Comparison of ENCODE assay signal across 18 mouse cellular contexts in the genomic region with DNA sequence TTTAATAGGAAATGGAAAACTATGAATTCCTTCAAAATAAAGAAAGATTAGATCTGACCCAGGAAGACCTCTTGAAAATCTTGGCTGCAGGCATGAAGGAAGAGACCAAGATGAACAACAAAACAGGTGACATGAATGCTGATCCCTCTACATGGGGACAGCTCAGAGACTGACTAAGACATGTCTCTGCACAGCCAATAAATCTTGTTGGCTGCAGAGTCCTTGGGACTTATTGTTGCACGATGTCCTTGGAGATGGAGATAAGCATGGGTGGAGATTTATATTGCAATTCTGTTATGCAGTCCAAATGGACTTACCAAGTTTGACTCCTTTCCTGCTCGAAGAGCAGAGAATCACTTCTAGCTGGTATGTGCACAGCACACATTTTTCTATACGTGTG. TPM values are rescaled to one million over a fixed set of nuclear protein-coding genes. Genes with fewer than 3 reads are reported as not detected.
DNase-seq lines count a peak whose midpoint lies in the region.
"Had no signal": no experiment of that assay in that cellular context is flagged by ENCODE, and none has a peak within 500 bp of the region (broad histone marks: within the 10 kb centered on the region; RNA-seq: fewer than 3 reads in every experiment).

No protein-coding gene starts in this region.

- intact Hi-C loops in heart, postnatal 10 days (cut with DNase I) = no loop called here

- peak; percentile 58 to 77 for DNase-seq in adrenal gland, adult (ENCODE audit: inconsistent age in 2 of 2, low spot score in 1 of 2)
- DNase-seq in adrenal gland, postnatal 10 days = no peak
- peak; percentile 55 for DNase-seq in adrenal gland, adult 8-10 months
- DNase-seq in adrenal gland, postnatal 4 days (ENCODE audit: low spot score in 2 of 2) = no peak
- peak; percentile 58 for DNase-seq in heart, adult 11 months
- DNase-seq in heart, postnatal 10 days = no peak
- DNase-seq in testis, postnatal 10 days (ENCODE audit: low spot score) = peak; percentile 10
- DNase-seq in testis, postnatal 14 days (ENCODE audit: low spot score) = no peak
- DNase-seq: B cell, adult 2 months; cerebellum, adult 11 months; cerebellum, adult 18-20 months; cerebellum, adult 8-10 months; cerebellum, adult 9-11 months; cerebellum, postnatal 36 days; embryo, embryonic 11 days had no signal

RNA-seq across cellular contexts. Expression of gene Acer1, which starts 12.6 kb away (rescaled TPM):
- not detected for total RNA-seq in adrenal gland, postnatal 10 days (2021)
- total RNA-seq in adrenal gland, adult 8-10 months (2022) = under 1 TPM in 2 of 4 experiments, not detected in 2; 0.20 to 0.24 TPM
- under 1 TPM; 0.17 to 0.28 TPM for total RNA-seq in adrenal gland, postnatal 4 days (2021)
- not detected for total RNA-seq in heart, postnatal 10 days (2021)
- total RNA-seq: CH12.LX; common myeloid progenitor, adult 5-6 weeks; G1E had no signal

RNA-seq across cellular contexts. Expression of gene Clpp, which starts 20.8 kb away (rescaled TPM):
- 10 to 100 TPM; 95.9 TPM for total RNA-seq in adrenal gland, postnatal 10 days (2021)
- 100 to 1,000 TPM; 112 to 127 (median 116) TPM for total RNA-seq in adrenal gland, adult 8-10 months (2022)
- total RNA-seq in adrenal gland, postnatal 4 days (2021) = 10 to 100 TPM; 79.6 to 82.7 TPM
- total RNA-seq in heart, postnatal 10 days (2021) = 10 to 100 TPM; 60.1 to 60.6 TPM

RNA-seq across cellular contexts. Expression of gene Alkbh7, which starts 27.8 kb away (rescaled TPM):
- 10 to 100 TPM; 63.6 to 68.9 TPM for total RNA-seq in adrenal gland, postnatal 10 days (2021)
- 10 to 100 TPM; 69.8 to 87.3 (median 77.2) TPM for total RNA-seq in adrenal gland, adult 8-10 months (2022)
- total RNA-seq in adrenal gland, postnatal 4 days (2021) = 10 to 100 TPM; 63.6 to 63.7 TPM
- total RNA-seq in heart, postnatal 10 days (2021) = 10 to 100 TPM; 46.7 to 50.4 TPM

RNA-seq across cellular contexts. Expression of gene Pspn, which starts 30.5 kb away (rescaled TPM):
- under 1 TPM; 0.87 to 0.97 TPM for total RNA-seq in adrenal gland, postnatal 10 days (2021)
- 1 to 10 TPM in 2 of 4 experiments, not detected in 2; 2.1 to 2.8 TPM for total RNA-seq in adrenal gland, adult 8-10 months (2022)
- 1 to 10 TPM in 1 of 2 experiments, not detected in 1; 1.8 TPM for total RNA-seq in adrenal gland, postnatal 4 days (2021)
- not detected for total RNA-seq in heart, postnatal 10 days (2021)
- total RNA-seq: common myeloid progenitor, adult 5-6 weeks; G1E had no signal

RNA-seq across cellular contexts. Expression of gene Mllt1, which starts 34.1 kb away (rescaled TPM):
- total RNA-seq in adrenal gland, postnatal 10 days (2021) = 10 to 100 TPM; 27.9 to 33.6 TPM
- total RNA-seq in adrenal gland, adult 8-10 months (2022) = 10 to 100 TPM; 29.0 to 38.7 (median 36.0) TPM
- total RNA-seq in adrenal gland, postnatal 4 days (2021) = 10 to 100 TPM; 34.4 to 38.9 TPM
- total RNA-seq in heart, postnatal 10 days (2021) = 10 to 100 TPM; 28.3 to 30.8 TPM

Comparison
In these comparisons a context has a peak if more than half of its experiments do, and no peak if none do; other contexts are left out.
1. DNase-seq: peak in adrenal gland, adult (2 of 2), adrenal gland, adult 8-10 months (single experiment), heart, adult 11 months (single experiment) and testis, postnatal 10 days (single experiment); none in adrenal gland, postnatal 10 days (single experiment), adrenal gland, postnatal 4 days (0 of 2), heart, postnatal 10 days (0 of 2) and testis, postnatal 14 days (single experiment).